Mouse (Mus musculus): Measurements from ENCODE around the gene Cpeb2.

- no peak for TF ChIP-seq CTCF (IDR thresholded peaks at IDR 0.05; ENCODE audit: insufficient read depth, low read length)
- no peak for TF ChIP-seq POLR2A (IDR thresholded peaks at IDR 0.05; ENCODE audit: borderline replicate concordance, extremely low read depth, low read depth, low read length)
These were observed 14.8 kb upstream of the Cpeb2 start for GRCm38 (mm10) chr5:43217987-43218846.

All from lung, adult 2 months (tissue).